Mouse (Mus musculus): ENCODE results near the gene Plcd3. TPM values are rescaled to one million over a fixed set of nuclear protein-coding genes. Genes with fewer than 3 reads are reported as not detected.

Plcd3 gene
- polyA plus RNA-seq, 1 experiment from 2014 or later: 1.8 TPM

- Histone ChIP-seq H3K36me3 (peaks cover 71% of the 10 kb centered on the region), H3K9me3 (replicated peaks) (no peaks in the 10 kb centered on the region), H3K4me3 (no peak overlapping the region), H3K27ac (no peak overlapping the region), H3K27me3 (ENCODE audit: low read depth, poor library complexity, severe bottlenecking) (no peaks in the 10 kb centered on the region), H3K4me1 (no peaks in the 10 kb centered on the region)
- DNase-seq (ENCODE audit: low spot score): no peak
- 87% methylated on average over 6 of the region's 6 CpGs for WGBS
These were observed 63.4 kb downstream of the Plcd3 start for GRCm38 (mm10) chr11:103038037-103038436.

GRCm38 (mm10) chr11:103036881-103037465 is 64.5 kb downstream of the Plcd3 start:
- Histone ChIP-seq H3K4me3 (no peak overlapping the region), H3K27me3 (ENCODE audit: low read depth, poor library complexity, severe bottlenecking) (no peaks in the 10 kb centered on the region), H3K36me3 (peaks cover 72% of the 10 kb centered on the region), H3K27ac (no peak overlapping the region), H3K4me1 (no peaks in the 10 kb centered on the region), H3K9me3 (replicated peaks) (no peaks in the 10 kb centered on the region)
- DNase-seq (ENCODE audit: low spot score): no peak
- 88% methylated on average over 8 of the region's 8 CpGs for WGBS

- no peak overlapping the region for H3K4me3 ChIP-seq
- H3K27me3 ChIP-seq (ENCODE audit: low read depth, poor library complexity, severe bottlenecking): no peaks in the 10 kb centered on the region
- H3K9me3 ChIP-seq (replicated peaks): no peaks in the 10 kb centered on the region
- peaks cover 2% of the 10 kb centered on the region; the same call in 1 of the 2 replicates for H3K4me1 ChIP-seq
- H3K27ac ChIP-seq: no peak overlapping the region
- peaks cover 76% of the 10 kb centered on the region for H3K36me3 ChIP-seq
- 80% methylated on average over 6 of the region's 6 CpGs for WGBS
- DNase-seq (ENCODE audit: low spot score): no peak
These were observed 66.5 kb downstream of the Plcd3 start for GRCm38 (mm10) chr11:103035007-103035406.

- no peaks in the 10 kb centered on the region for H3K27me3 ChIP-seq (ENCODE audit: low read depth, poor library complexity, severe bottlenecking)
- H3K9me3 ChIP-seq (replicated peaks): no peaks in the 10 kb centered on the region
- 95% methylated on average over 3 of the region's 3 CpGs for WGBS
- no peak for DNase-seq (ENCODE audit: low spot score)
- H3K36me3 ChIP-seq: peaks cover 60% of the 10 kb centered on the region
- no peak overlapping the region for H3K4me3 ChIP-seq
- no peak overlapping the region for H3K27ac ChIP-seq
- H3K4me1 ChIP-seq: peaks cover 12% of the 10 kb centered on the region
These were observed 68.4 kb downstream of the Plcd3 start for GRCm38 (mm10) chr11:103033030-103033429.

GRCm38 (mm10) chr11:103028176-103028891 is 73.1 kb downstream of the Plcd3 start, which contains the start of the genes Nmt1 and Dcakd:
Gene Nmt1 (plus strand): TSS chr11:103028190.
Gene Dcakd (minus strand): TSS chr11:103028333.
- DNase-seq (ENCODE audit: low spot score): peak; percentile 94
- H3K36me3 ChIP-seq: peaks cover 45% of the 10 kb centered on the region
- WGBS: under 1% methylated on average over 36 of the region's 36 CpGs
- peak within 1 kb of the TSS; percentile 87 for H3K27ac ChIP-seq
- peaks cover 25% of the 10 kb centered on the region for H3K4me1 ChIP-seq
- peak within 1 kb of the TSS; percentile 66 for H3K4me3 ChIP-seq
- no peaks in the 10 kb centered on the region for H3K9me3 ChIP-seq (replicated peaks)
- H3K27me3 ChIP-seq (ENCODE audit: low read depth, poor library complexity, severe bottlenecking): no peaks in the 10 kb centered on the region

- Histone ChIP-seq H3K4me3 (peak overlapping the region; percentile 66), H3K27me3 (ENCODE audit: low read depth, poor library complexity, severe bottlenecking) (no peaks in the 10 kb centered on the region), H3K9me3 (replicated peaks) (no peaks in the 10 kb centered on the region), H3K27ac (peak overlapping the region; percentile 87), H3K4me1 (peaks cover 25% of the 10 kb centered on the region), H3K36me3 (peaks cover 41% of the 10 kb centered on the region)
- 17% methylated on average over 8 of the region's 8 CpGs for WGBS
- DNase-seq (ENCODE audit: low spot score): no peak
These were observed 73.8 kb downstream of the Plcd3 start for GRCm38 (mm10) chr11:103027570-103028175.

- 90% methylated on average over 3 of the region's 3 CpGs for whole genome bisulfite sequencing
- Histone ChIP-seq H3K4me1 (peaks cover 25% of the 10 kb centered on the region), H3K27ac (peak overlapping the region; percentile 87; the same call in 1 of the 2 replicates), H3K4me3 (peak overlapping the region; percentile 66; the same call in 1 of the 2 replicates), H3K27me3 (ENCODE audit: low read depth, poor library complexity, severe bottlenecking) (no peaks in the 10 kb centered on the region), H3K36me3 (peaks cover 39% of the 10 kb centered on the region), H3K9me3 (replicated peaks) (no peaks in the 10 kb centered on the region)
- DNase-seq (ENCODE audit: low spot score): no peak
These were observed 74.6 kb downstream of the Plcd3 start for GRCm38 (mm10) chr11:103026901-103027300.

GRCm38 (mm10) chr11:103023974-103024373 is 77.5 kb downstream of the Plcd3 start:
- no peak for DNase-seq (ENCODE audit: low spot score)
- Histone ChIP-seq H3K36me3 (peaks cover 35% of the 10 kb centered on the region), H3K27ac (no peak overlapping the region), H3K4me3 (no peak overlapping the region), H3K27me3 (ENCODE audit: low read depth, poor library complexity, severe bottlenecking) (no peaks in the 10 kb centered on the region), H3K9me3 (replicated peaks) (no peaks in the 10 kb centered on the region), H3K4me1 (peaks cover 18% of the 10 kb centered on the region)
- WGBS: 93% methylated on average over 3 of the region's 3 CpGs

- WGBS: 73% methylated on average over 3 of the region's 3 CpGs
- no peaks in the 10 kb centered on the region for H3K27me3 ChIP-seq (ENCODE audit: low read depth, poor library complexity, severe bottlenecking)
- no peaks in the 10 kb centered on the region for H3K9me3 ChIP-seq (replicated peaks)
- no peak for DNase-seq (ENCODE audit: low spot score)
- peaks cover 11% of the 10 kb centered on the region for H3K4me1 ChIP-seq
- H3K4me3 ChIP-seq: no peak overlapping the region
- H3K36me3 ChIP-seq: peaks cover 31% of the 10 kb centered on the region
- no peak overlapping the region for H3K27ac ChIP-seq
These were observed 80.6 kb downstream of the Plcd3 start for GRCm38 (mm10) chr11:103020713-103021335.

Other genes with a start within 250 kb of the Plcd3 start
- 360 and 374 TPM in 2 replicates for gene Eftud2, start 220.7 kb downstream of the Plcd3 start, polyA plus RNA-seq (2016; fragmentation: Nextera tagmentation; extraction: Ambion mirVana)
- gene Ccdc103, start 220.5 kb downstream of the Plcd3 start, polyA plus RNA-seq (2016; fragmentation: Nextera tagmentation; extraction: Ambion mirVana): 1.3 and 1.5 TPM in 2 replicates
- gene Fam187a, start 216.5 kb downstream of the Plcd3 start, polyA plus RNA-seq (2016; fragmentation: Nextera tagmentation; extraction: Ambion mirVana): not detected in 2 replicates
- gene Gfap, start 200.7 kb downstream of the Plcd3 start, polyA plus RNA-seq (2016; fragmentation: Nextera tagmentation; extraction: Ambion mirVana): 0.16 TPM in 1 of 2 replicates, not detected in the other
- 16.1 and 18.4 TPM in 2 replicates for gene Kif18b, start 176.5 kb downstream of the Plcd3 start, polyA plus RNA-seq (2016; fragmentation: Nextera tagmentation; extraction: Ambion mirVana)
- gene C1ql1, start 155.0 kb downstream of the Plcd3 start, polyA plus RNA-seq (2016; fragmentation: Nextera tagmentation; extraction: Ambion mirVana): 0.20 and 0.40 TPM in 2 replicates
- gene Nmt1, start 73.5 kb downstream of the Plcd3 start, polyA plus RNA-seq (2016; fragmentation: Nextera tagmentation; extraction: Ambion mirVana): 60.5 and 63.1 TPM in 2 replicates
- gene Dcakd, start 73.3 kb downstream of the Plcd3 start, polyA plus RNA-seq (2016; fragmentation: Nextera tagmentation; extraction: Ambion mirVana): 260 and 269 TPM in 2 replicates
- 4.0 and 5.1 TPM in 2 replicates for gene Acbd4, start within 50 bp of the Plcd3 start, polyA plus RNA-seq (2016; fragmentation: Nextera tagmentation; extraction: Ambion mirVana)
- 1.8 and 2.4 TPM in 2 replicates for gene Hexim1, start 14.6 kb upstream of the Plcd3 start, polyA plus RNA-seq (2016; fragmentation: Nextera tagmentation; extraction: Ambion mirVana)
- 10.1 and 12.3 TPM in 2 replicates for gene Hexim2, start 30.8 kb upstream of the Plcd3 start, polyA plus RNA-seq (2016; fragmentation: Nextera tagmentation; extraction: Ambion mirVana)
- 0.49 and 0.73 TPM in 2 replicates for gene Fmnl1, start 69.4 kb upstream of the Plcd3 start, polyA plus RNA-seq (2016; fragmentation: Nextera tagmentation; extraction: Ambion mirVana)
- 0.29 and 0.30 TPM in 2 replicates for gene 1700023F06Rik, start 106.9 kb upstream of the Plcd3 start, polyA plus RNA-seq (2016; fragmentation: Nextera tagmentation; extraction: Ambion mirVana)
- gene Spata32, start 116.8 kb upstream of the Plcd3 start, polyA plus RNA-seq (2016; fragmentation: Nextera tagmentation; extraction: Ambion mirVana): not detected in 2 replicates
- gene Map3k14, start 165.8 kb upstream of the Plcd3 start, polyA plus RNA-seq (2016; fragmentation: Nextera tagmentation; extraction: Ambion mirVana): 2.8 TPM in 2 replicates